Mouse (Mus musculus): ENCODE measurements around the gene Arhgap18.

GRCm38 (mm10) chr10:26855851-26856535 lies 102.8 kb downstream of the Arhgap18 start:
- TF ChIP-seq CTCF (IDR thresholded peaks at IDR 0.05; ENCODE audit: low read depth) (no peak), EP300 (IDR thresholded peaks at IDR 0.05; ENCODE audit: low read depth) (no peak)
